Mouse (Mus musculus): ENCODE data around the gene Kcns1.
"Not testable (repeated sequence)": the region's sequence is repeated elsewhere in the genome, so short reads cannot be mapped to it uniquely, and the experiment has no call there.

Kcns1 gene

DNA sequence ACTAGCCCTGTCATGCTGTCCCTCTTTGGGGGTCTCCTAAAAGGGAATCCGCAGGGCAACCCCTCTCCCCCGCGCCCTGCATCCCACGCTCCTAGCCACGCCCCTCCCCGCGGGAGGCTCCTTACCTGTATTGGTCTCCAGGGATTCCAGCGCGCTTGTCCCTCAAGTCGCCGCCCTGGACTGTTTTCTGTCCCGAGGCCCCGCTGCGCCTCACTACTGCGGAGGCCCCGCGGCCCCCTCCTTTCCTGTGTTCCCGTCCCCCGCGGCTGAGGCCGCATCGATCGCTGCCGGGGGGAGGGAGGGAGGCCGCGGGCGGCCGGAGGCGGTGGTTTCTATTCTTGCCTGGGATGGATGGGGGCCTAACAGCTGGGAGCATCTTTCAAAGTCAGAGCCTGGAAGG is at the start of gene Kcns1:
Gene Kcns1 (minus strand): TSS at position 212 of the 400 bp plus-strand sequence.
- DNase-seq (ENCODE audit: low spot score in 2 of 2), result no peak

DNA sequence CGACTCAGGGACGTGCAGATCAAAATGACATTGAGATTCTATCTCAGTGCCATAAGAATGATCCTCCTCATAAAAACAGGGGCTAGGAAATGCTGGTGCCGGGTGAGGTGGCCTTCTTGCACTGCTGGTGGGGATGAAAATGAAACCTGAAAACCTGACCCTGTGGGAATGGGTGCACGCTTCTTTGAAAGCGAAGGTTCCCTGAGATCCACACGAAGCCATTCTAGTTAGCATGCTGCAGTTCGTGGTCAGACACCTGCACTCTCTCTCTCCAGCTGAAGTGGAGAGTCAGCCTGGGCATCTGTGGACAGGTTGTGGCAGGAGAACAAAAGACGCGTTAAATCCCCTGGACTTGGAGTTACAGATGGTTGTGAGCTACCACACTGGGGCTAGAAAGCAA is 48.4 kb upstream of the Kcns1 start:
- DNase-seq (ENCODE audit: low spot score in 2 of 2), result no peak

DNA sequence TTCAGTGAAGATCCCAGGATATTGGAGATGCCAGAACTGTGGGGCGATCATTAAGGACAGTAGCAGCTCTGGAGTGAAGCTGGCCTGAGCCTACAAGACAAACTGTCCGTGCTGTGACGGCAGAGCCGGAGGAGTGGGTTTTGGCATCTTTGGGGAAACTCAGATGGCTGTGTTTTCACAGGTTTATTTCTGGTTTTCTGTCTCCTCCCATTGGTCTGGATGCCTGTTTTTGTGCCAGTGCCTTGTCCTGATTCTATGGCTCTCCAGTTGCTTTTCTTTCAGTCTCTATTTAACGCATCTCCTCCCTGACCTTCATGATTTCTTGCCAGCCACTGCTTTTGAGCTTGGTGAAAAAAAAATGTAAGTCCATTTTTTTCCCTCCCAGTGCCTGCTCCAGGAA is 41.8 kb upstream of the Kcns1 start:
- no peak for DNase-seq (ENCODE audit: low spot score in 2 of 2)

DNA sequence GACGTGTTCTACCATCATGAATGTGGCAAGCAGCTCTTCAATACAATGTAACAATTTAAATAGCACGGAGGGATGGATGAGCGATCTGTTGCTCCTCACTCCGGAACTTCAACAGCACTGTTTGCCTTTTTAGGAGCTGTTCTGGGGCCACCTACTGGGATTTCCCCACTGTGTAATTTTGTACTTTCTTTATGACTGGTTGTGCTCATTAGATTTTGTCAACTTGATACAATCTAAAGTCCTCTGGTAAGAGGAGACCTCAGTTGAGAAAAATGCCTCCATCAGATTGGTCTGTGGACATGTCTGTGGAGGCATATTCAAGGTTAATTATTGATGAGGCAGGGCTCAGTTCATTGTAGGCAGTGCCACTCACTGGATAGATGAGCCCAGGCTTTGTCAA is 40.0 kb upstream of the Kcns1 start:
- DNase-seq (ENCODE audit: low spot score in 2 of 2), result no peak

DNA sequence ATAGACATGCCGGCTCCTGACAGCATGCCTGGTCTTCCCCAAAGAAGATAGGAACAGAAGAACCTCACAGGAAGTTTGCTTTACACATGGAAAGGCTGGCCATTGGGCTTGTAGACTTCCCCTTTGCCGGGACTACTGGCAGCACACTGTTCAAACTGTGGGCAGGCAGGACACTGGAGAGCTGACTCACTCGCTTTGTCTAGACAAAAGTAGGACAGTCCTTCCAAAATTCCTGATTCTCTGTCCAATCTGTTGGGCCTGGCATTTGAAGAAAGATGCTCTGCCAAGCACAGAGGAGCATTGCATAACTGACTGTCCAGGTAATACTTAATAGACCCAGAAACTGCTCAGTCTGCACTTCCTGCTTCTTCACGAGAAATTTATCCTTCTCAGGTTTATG is 35.8 kb upstream of the Kcns1 start:
- no peak for DNase-seq (ENCODE audit: low spot score in 2 of 2)

DNA sequence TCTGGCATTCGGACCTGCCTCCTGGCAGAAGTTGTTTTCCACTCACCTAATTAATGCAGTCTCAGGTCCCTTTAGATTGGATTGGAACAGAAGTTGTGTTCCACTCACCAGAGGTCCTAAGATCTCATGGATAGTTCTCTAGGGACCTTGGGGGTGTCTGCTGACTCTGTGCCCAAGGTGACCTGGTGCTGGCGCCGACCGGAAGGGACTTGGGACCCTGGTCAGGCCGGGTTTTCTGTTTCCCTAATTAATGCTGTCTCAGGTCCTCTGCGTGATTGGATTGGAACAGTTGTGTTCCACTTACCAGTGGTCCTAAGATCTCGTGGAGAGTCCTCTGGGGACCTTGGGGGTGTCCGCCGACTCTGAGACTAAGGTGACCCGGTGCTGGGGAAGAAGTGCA is 35.1 kb upstream of the Kcns1 start:
- not testable (repeated sequence) for DNase-seq (ENCODE audit: low spot score in 2 of 2)

DNA sequence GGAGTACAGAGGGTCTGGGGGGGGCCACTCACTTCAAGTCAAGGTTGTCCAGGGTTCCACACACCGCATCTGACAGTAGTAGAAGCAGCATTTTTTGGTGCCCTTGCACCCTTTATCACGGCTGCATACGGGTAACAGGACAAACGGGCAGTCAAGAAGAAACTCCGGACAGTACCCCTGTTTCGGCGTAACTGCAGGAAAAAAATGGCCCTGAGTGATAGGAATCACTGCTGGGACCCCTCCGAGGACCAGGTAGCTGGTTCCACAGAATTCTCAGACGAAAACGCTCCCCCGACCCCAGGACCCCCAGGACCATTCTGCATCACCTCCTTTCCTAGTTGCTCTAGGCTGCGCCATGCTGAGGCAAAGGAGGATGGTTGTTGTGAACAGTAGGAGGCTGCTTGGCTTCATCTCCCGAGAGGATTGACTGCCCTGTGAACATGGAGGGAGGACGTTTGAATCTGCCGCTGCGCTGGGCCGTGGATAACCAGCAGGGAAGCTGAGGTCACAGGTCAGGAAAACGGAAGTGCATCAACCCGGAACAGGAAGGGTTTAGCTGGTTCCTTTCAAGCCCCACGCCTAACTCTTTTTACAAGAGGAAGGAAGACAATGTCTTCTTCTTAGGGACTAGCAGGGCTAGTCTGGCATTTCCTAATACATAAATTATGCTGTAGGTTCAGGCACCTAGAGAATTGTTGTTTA is 28.9 kb upstream of the Kcns1 start, which contains the start of gene Wfdc15a:
Gene Wfdc15a (minus strand): TSS at position 505 of the 702 bp plus-strand sequence.
- peak in 1 of 2 experiments; percentile 10 for DNase-seq (ENCODE audit: low spot score in 2 of 2)

DNA sequence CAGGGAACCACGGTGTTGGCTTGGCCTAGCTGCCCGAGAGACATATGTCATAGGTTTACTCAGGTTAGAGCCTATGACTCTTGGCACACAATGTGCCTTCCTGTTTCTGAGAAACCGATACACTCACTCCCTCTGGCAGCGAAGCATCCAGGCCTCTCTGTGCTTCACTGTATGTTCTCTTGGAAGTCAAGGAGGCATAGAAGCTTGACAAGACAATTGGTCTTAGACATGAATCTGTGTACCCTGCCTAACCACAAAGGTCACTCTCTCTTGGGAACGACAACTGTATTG is 25.7 kb upstream of the Kcns1 start:
- peak in 1 of 2 experiments; percentile 4 for DNase-seq (ENCODE audit: low spot score in 2 of 2)

DNA sequence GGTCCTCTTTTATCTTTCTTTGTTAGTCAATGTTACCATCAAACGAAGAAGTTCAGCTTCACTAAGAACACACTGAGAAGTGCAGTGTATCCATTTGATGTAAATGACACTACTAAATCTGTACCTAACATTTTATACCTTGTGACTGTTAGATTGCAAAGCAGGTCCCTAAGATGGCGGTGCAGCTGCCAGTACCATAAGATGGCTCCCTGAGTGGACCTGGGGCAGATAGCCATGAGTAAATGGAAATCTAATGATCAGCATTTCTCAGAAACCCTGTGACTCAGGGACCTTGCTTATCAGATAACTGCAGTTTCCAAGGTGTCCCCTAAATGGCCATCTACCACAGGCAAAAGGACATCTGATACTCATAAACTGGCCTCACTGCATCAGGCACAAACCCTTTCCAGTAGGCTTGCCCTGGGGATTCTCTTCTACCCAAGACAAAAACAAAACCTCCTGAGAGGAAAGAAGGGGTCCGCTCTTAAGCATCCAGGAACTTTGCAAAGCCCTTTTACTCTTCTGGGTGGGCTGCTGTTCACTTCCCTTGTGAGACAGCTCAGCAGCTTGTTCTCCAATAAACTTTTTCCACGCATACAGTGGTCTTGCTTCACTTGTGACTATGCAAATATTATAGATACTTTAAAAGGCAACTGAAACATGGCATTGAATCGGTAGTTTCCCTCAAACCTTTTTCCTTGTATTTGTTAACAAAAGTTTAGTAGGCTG is 25.2 kb upstream of the Kcns1 start:
- peak in 1 of 2 experiments; percentile 0 for DNase-seq (ENCODE audit: low spot score in 2 of 2)

DNA sequence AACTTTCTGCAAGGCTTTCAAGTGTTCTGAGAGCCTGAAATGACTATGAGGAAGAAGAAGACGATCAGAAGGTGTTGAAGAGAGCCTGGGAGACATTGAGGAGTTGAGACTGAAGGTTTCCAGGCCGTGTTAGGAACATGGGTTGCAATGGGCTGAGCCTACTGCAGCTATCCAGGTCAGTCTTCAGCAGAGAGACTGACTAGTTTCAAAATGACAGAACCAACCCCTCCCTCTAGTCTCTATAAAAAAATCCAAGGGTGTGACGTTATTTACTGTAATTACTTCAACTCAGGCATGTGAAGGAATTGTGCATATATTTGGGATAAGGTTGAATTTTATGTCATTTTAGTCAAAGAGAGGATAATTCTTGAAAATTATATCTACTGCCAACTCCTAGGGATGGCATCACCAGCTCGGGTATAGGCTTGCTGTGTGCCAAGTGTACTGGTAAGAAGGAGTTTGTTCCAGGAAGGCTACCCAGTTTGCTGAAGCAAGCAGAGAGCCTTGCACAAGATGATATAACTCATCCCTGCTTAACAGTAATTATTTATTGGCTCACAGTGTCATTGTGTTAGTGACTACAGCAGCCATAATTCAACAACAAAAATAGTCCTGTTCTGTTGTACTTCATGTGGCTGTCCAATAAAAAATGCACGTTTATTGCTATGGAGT is 24.2 kb upstream of the Kcns1 start:
- DNase-seq (ENCODE audit: low spot score in 2 of 2), result no peak

DNA sequence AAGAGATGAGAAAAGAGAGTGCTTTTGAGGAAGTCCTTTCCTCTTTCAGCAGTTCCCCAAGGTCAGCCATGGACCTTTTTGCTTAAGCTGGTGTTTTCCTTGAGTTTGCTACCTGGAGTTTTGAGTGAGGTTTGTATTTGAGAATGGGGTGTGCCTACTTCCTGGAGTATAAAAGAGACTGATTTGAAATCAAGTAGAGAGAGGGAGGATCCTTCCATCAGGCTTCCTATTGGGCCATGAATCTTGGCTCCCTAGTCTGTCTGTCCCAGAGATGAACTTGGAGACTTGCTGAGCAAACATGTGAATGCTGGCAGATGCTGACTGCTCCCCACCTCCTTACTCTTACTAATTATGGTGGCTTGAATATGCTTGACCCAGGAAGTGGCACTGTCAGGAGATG is 21.4 kb upstream of the Kcns1 start:
- DNase-seq (ENCODE audit: low spot score in 2 of 2), result no peak

DNA sequence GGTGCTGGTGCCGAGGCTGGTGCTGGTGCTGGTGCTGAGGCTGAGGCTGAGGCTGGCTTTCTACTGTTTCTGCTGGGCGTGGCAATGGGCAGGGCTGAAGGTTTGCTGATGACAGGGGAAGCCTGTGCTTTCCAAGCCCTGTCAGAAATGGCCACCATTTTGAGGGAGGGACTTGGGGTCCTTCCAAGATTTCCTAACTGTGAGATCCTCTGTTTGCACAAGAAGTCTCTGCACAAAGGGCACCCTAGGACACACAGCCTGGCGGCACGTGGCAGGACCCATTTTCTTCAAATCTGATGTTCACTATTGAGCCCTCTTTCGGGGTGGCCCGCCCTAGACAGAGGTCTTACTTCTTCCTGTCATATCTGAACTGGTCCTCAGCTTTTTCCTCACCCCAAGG is 19.7 kb upstream of the Kcns1 start, which contains the start of gene Wfdc12:
Gene Wfdc12 (minus strand): TSS at position 33 of the 400 bp plus-strand sequence.
- no peak for DNase-seq (ENCODE audit: low spot score in 2 of 2)

DNA sequence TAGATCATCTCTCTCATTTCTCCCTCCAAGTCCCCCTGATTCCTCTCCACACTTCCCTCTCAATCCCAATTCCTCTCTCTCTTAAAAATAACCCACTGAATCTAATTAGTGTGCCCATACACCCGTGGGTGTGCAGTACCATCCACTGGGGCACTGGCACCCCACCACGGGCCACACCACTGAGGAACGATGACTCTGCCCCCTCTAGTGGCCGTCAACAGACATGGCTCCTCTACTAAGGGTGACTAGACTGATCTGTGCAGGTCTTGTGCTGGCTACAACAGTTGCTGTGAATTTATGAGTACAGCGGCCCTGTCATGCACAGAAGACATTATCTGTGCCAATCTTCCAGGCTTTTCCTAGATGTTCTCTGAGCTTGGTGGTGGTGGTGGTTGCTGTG is 17.8 kb upstream of the Kcns1 start:
- DNase-seq (ENCODE audit: low spot score in 2 of 2), result peak in 1 of 2 experiments; percentile 30

DNA sequence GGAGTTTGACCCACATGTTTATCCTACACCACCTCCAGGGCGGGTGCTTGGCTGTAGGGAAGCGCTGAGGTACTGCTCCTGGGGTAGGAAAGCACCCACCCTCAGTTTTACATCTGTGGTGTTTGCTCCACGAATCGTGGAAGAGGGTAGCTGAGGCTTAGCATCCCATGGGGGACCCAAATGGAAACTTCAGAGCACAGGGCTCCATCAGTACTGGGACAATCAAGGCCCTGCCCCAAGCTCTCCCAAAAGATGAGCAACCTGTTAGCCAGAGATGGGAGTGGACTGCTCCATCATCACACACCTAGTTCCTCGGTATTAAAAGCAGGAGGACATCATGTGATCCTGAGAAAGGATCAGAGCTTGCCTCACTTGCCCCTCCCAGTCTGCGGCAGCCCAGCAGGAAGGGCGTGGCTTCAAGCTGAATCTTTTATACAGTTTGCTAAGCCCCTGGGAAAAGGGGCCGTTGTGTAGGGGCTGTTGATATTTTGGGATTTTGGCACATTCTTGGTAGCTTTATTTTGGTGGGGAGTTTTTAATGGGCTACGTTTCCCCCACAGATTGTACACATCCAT is 13.3 kb upstream of the Kcns1 start:
- peak in 1 of 2 experiments; percentile 8 for DNase-seq (ENCODE audit: low spot score in 2 of 2)

DNA sequence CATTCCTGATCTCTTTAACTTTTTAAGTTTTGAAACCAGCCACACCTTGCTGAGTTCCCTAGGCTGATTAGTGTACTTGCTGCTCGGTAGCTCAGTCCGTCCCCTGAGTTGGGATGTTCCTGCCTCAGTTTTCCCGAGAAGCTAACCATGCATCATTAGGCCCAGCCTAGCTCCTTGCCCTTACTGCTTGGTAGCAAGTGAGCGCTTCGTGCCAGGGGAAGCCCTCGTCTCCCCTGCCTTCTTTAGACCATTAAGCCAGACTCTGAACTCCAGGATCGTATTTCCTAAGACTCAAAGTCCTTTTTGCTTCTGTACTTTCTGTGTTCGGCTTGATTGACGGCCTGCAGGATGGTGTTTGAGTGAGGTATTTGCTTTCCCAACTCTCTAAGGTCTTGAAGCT is 12.4 kb upstream of the Kcns1 start:
- DNase-seq (ENCODE audit: low spot score in 2 of 2), result peak in 1 of 2 experiments; percentile 3

DNA sequence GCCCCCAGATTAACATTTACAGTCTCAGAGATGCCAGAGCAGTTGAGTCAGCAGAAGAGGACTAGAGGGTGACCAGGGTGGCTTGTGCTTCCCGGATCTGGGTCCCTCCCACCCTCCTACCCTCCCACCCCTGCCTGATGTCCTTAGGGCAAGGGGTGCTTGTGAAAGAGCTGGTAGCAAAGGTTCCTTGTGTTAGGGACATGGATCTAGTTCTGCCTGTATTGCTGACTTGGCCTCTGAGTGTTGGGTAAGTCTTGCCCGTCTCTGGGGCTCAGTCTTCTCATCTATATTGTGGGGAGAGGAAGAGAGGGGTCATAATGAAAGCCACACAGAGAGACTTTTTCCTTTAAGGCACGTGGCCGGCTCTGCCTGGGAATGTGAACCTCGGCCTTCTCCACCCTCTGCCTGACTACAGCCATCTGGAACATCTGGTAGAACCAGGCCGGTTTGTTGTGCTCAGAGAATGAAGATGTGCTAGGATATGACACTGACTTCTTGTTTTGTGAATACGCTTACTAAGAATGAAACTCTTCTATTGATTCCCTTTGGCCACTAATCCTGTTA is 11.9 kb upstream of the Kcns1 start, which contains the start of gene Wfdc5:
Gene Wfdc5 (minus strand): TSS at position 51 of the 564 bp plus-strand sequence.
- DNase-seq (ENCODE audit: low spot score in 2 of 2), result peak in 1 of 2 experiments; percentile 4

DNA sequence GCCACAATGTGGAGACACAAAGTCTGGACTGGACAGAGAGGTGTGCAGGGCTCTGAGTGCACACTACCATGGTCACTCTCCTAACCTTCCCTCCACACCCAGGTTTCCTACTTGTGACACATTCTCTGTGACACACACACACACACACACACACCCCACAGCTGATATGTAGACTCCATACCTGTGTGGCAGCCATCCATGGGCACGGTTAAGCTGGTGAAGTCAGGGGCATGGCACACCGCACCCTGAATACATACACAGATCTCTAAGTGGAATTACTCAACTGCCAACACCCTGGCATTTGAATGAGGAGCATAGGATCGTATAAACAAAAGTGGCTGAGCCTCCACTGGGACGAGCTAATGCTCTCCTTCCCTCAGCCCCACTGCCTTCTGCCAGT is 9.9 kb upstream of the Kcns1 start:
- DNase-seq (ENCODE audit: low spot score in 2 of 2), result no peak

DNA sequence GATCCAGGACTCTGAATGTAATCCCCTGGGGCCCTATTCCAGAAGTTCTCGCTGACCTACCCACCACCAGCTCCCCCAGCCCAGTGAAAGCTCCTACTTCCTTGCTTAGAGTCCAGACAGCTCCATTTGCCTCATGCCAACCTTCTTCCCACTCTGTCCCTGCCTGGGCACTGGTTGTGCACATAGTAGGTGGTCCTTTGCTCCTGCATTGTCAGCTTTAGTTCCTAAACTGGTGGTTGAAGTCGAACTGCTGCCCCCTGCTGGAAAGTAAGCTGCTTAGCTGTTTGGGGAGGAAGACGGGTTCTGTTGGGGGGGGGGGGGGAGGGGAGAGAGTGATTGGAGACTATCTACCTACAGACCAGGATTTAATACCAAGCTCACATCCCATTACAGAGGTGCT is 9.2 kb upstream of the Kcns1 start:
- peak in 1 of 2 experiments; percentile 52 for DNase-seq (ENCODE audit: low spot score in 2 of 2)

DNA sequence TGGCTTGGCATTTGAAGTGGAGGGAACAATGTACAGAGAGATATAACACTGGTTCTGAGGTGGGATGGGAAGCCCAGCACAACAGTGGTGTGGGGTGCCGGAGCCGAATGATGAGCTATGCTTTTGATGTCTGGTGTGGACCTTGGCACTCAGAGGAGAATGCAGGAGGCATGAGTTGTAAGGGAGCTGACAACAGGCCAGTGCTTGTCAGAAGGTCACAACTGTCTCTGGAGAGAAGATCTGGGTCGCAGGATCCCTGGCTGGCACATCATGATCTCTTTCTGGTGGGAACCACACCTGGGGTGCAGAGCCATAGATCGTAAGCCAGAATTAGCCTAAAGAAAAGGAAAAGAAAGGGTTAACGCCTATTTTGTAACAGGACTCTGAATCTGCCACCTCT is 6.9 kb upstream of the Kcns1 start:
- DNase-seq (ENCODE audit: low spot score in 2 of 2), result no peak

DNA sequence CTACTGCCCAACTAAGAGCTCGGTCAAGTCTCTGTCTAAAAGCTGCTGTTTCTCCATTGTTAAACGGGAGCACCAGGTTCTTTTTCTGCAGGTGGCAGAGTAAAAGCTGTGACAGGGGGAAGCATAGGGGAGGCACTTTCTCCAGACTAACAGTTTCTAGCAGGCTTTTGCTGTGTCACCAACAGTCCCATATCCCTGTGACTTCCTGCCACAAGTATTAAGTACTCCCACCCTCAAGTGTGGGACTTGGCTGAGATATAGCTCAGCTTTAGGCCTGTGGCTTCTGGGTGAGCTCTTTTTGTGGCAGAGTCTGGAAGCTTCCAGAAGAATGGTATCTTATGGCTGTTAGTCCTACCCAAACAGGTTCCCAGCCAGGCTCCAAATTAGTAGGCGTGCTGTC is 4.9 kb upstream of the Kcns1 start:
- DNase-seq (ENCODE audit: low spot score in 2 of 2), result no peak

DNA sequence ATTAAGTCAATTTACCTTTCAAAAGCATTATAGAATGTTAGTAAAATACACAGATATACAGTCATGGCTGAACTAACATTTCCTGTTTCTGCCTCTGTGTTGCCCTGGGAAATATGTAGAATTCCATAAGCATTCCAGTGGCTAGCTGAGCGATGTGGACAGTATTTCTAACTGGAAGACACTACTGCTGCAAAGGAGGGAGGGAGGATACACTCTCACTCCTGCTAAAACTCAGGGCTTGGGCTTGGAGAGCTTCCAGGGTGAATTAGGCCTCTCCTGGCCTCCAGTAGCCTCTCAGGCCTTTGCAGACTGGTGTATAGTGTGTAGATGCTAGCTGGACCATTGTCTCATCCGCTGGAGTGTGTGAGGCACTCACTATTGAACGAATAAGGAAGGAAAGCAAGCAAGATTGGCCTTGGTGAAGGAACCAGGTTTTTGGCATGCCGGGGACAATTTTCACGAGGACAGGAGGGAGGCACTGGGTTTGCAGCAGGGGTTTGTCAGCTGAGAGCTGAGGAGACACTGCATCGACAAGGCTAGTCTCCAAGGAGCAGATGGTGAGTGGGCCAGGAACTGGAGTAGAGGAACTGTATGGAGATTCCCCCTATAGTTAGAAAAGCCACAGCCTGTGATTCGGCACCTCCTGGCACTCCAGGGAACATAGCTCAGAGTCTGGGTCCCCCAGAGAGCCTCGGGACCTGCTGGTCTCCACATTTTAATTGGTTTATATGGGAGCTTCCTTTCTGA is 3.9 kb upstream of the Kcns1 start:
- DNase-seq (ENCODE audit: low spot score in 2 of 2), result no peak

All from spleen, postnatal 10 days (tissue).